Mouse (Mus musculus): ENCODE data around the gene Draxin. TPM values are rescaled to one million over a fixed set of nuclear protein-coding genes. Genes with fewer than 3 reads are reported as not detected.
A peak's percentile ranks its signal among the peaks of the same experiment; 100 is the strongest.
"Not testable (repeated sequence)": the region's sequence is repeated elsewhere in the genome, so short reads cannot be mapped to it uniquely, and the experiment has no call there.

Gene Draxin
- polyA plus RNA-seq (2011; ENCODE audit: insufficient read length, low read depth, missing spikeins) = 0.12 and 0.23 TPM in 2 replicates

- TF ChIP-seq POLR2A (IDR thresholded peaks at IDR 0.05; ENCODE audit: low read depth, low read length) (no peak), CTCF (IDR thresholded peaks at IDR 0.05; ENCODE audit: borderline replicate concordance, insufficient read depth, low read length) (no peak)
- Histone ChIP-seq H3K27ac (ENCODE audit: insufficient read depth, low read length) (no peak within 1 kb of the TSS), H3K4me3 (ENCODE audit: insufficient read depth, low read length) (peak within 1 kb of the TSS; percentile 21), H3K4me1 (ENCODE audit: control insufficient read depth, insufficient read depth, low read length) (no peaks in the 10 kb centered on the region)
Observed at GRCm38 (mm10) chr4:148130561-148131413, at the start of gene Draxin. TSS of gene Draxin (minus strand) at chr4:148130698.

- Histone ChIP-seq H3K4me1 (ENCODE audit: control insufficient read depth, insufficient read depth, low read length) (no peaks in the 10 kb centered on the region), H3K27ac (ENCODE audit: insufficient read depth, low read length) (no peak overlapping the region), H3K4me3 (ENCODE audit: insufficient read depth, low read length) (no peak overlapping the region)
- TF ChIP-seq CTCF (IDR thresholded peaks at IDR 0.05; ENCODE audit: borderline replicate concordance, insufficient read depth, low read length) = no peak
- TF ChIP-seq POLR2A (IDR thresholded peaks at IDR 0.05; ENCODE audit: low read depth, low read length) = no peak
Observed at GRCm38 (mm10) chr4:148177716-148178115, 47.2 kb upstream of the Draxin start.

- not testable (repeated sequence) for H3K4me1 ChIP-seq (ENCODE audit: control insufficient read depth, insufficient read depth, low read length); H3K4me3 ChIP-seq (ENCODE audit: insufficient read depth, low read length); H3K27ac ChIP-seq (ENCODE audit: insufficient read depth, low read length)
Observed at GRCm38 (mm10) chr4:148176603-148177002, 46.1 kb upstream of the Draxin start.

GRCm38 (mm10) chr4:148174495-148174862 lies 44.0 kb upstream of the Draxin start:
- Histone ChIP-seq H3K4me3 (ENCODE audit: insufficient read depth, low read length) (no peak overlapping the region), H3K27ac (ENCODE audit: insufficient read depth, low read length) (no peak overlapping the region), H3K4me1 (ENCODE audit: control insufficient read depth, insufficient read depth, low read length) (no peaks in the 10 kb centered on the region)
- TF ChIP-seq POLR2A (IDR thresholded peaks at IDR 0.05; ENCODE audit: low read depth, low read length) (no peak), CTCF (IDR thresholded peaks at IDR 0.05; ENCODE audit: borderline replicate concordance, insufficient read depth, low read length) (no peak)

GRCm38 (mm10) chr4:148173811-148174494 lies 43.5 kb upstream of the Draxin start:
- Histone ChIP-seq H3K4me1 (ENCODE audit: control insufficient read depth, insufficient read depth, low read length) (no peaks in the 10 kb centered on the region), H3K4me3 (ENCODE audit: insufficient read depth, low read length) (no peak overlapping the region), H3K27ac (ENCODE audit: insufficient read depth, low read length) (no peak overlapping the region)
- TF ChIP-seq POLR2A (IDR thresholded peaks at IDR 0.05; ENCODE audit: low read depth, low read length) = no peak
- TF ChIP-seq CTCF (IDR thresholded peaks at IDR 0.05; ENCODE audit: borderline replicate concordance, insufficient read depth, low read length) = no peak

- H3K4me3 ChIP-seq (ENCODE audit: insufficient read depth, low read length) = no peak overlapping the region
- H3K4me1 ChIP-seq (ENCODE audit: control insufficient read depth, insufficient read depth, low read length) = no peaks in the 10 kb centered on the region
- H3K27ac ChIP-seq (ENCODE audit: insufficient read depth, low read length) = no peak overlapping the region
- TF ChIP-seq CTCF (IDR thresholded peaks at IDR 0.05; ENCODE audit: borderline replicate concordance, insufficient read depth, low read length) (no peak), POLR2A (IDR thresholded peaks at IDR 0.05; ENCODE audit: low read depth, low read length) (no peak)
Observed at GRCm38 (mm10) chr4:148171261-148171660, 40.8 kb upstream of the Draxin start.

GRCm38 (mm10) chr4:148170842-148171241 lies 40.3 kb upstream of the Draxin start:
- H3K4me3 ChIP-seq (ENCODE audit: insufficient read depth, low read length) = no peak overlapping the region
- H3K4me1 ChIP-seq (ENCODE audit: control insufficient read depth, insufficient read depth, low read length) = no peaks in the 10 kb centered on the region
- H3K27ac ChIP-seq (ENCODE audit: insufficient read depth, low read length) = no peak overlapping the region
- TF ChIP-seq POLR2A (IDR thresholded peaks at IDR 0.05; ENCODE audit: low read depth, low read length) (no peak), CTCF (IDR thresholded peaks at IDR 0.05; ENCODE audit: borderline replicate concordance, insufficient read depth, low read length) (peak; percentile 82)

- Histone ChIP-seq H3K4me1 (ENCODE audit: control insufficient read depth, insufficient read depth, low read length) (no peaks in the 10 kb centered on the region), H3K4me3 (ENCODE audit: insufficient read depth, low read length) (no peak overlapping the region), H3K27ac (ENCODE audit: insufficient read depth, low read length) (no peak overlapping the region)
- no peak for TF ChIP-seq CTCF (IDR thresholded peaks at IDR 0.05; ENCODE audit: borderline replicate concordance, insufficient read depth, low read length)
- TF ChIP-seq POLR2A (IDR thresholded peaks at IDR 0.05; ENCODE audit: low read depth, low read length) = no peak
Observed at GRCm38 (mm10) chr4:148169586-148169985, 39.1 kb upstream of the Draxin start.

GRCm38 (mm10) chr4:148168287-148168686 lies 37.8 kb upstream of the Draxin start:
- Histone ChIP-seq H3K27ac (ENCODE audit: insufficient read depth, low read length) (no peak overlapping the region), H3K4me3 (ENCODE audit: insufficient read depth, low read length) (no peak overlapping the region), H3K4me1 (ENCODE audit: control insufficient read depth, insufficient read depth, low read length) (no peaks in the 10 kb centered on the region)
- peak; percentile 72; the same call in 1 of the 2 replicates for TF ChIP-seq CTCF (IDR thresholded peaks at IDR 0.05; ENCODE audit: borderline replicate concordance, insufficient read depth, low read length)
- no peak for TF ChIP-seq POLR2A (IDR thresholded peaks at IDR 0.05; ENCODE audit: low read depth, low read length)

- Histone ChIP-seq H3K4me1 (ENCODE audit: control insufficient read depth, insufficient read depth, low read length) (no peaks in the 10 kb centered on the region), H3K4me3 (ENCODE audit: insufficient read depth, low read length) (no peak overlapping the region), H3K27ac (ENCODE audit: insufficient read depth, low read length) (no peak overlapping the region)
- TF ChIP-seq CTCF (IDR thresholded peaks at IDR 0.05; ENCODE audit: borderline replicate concordance, insufficient read depth, low read length) = peak; percentile 68; the same call in 1 of the 2 replicates
- no peak for TF ChIP-seq POLR2A (IDR thresholded peaks at IDR 0.05; ENCODE audit: low read depth, low read length)
Observed at GRCm38 (mm10) chr4:148166986-148167385, 36.5 kb upstream of the Draxin start.

Data from embryonic fibroblast, embryonic 13.5 days (primary cell).